Mouse (Mus musculus) liver, embryonic 16.5 days (tissue): ENCODE results near the gene Cntnap4. TPM values are rescaled to one million over a fixed set of nuclear protein-coding genes. Genes with fewer than 3 reads are reported as not detected.

Experiments
- ATAC-seq: fragments of 200-750 bp; cut with Nextera tagmentation; 2 replicates; pipeline ENCODE4 v1.8.0; 2017; ENCODE audit warnings: low read depth, mild to moderate bottlenecking, moderate number of reproducible peaks, moderate library complexity
- H3K27ac ChIP-seq: fragments of 300-500 bp; sonication (generic); 2 replicates; pipeline ENCODE4 v1.5.1; 2014; ENCODE audit warnings: mild to moderate bottlenecking, low read length
- H3K27me3 ChIP-seq: fragments of 300-500 bp; sonication (generic); 2 replicates; pipeline ENCODE4 v1.6.1; 2014; ENCODE audit warnings: low read depth, low read length, mixed read lengths; ENCODE audit not compliant: control insufficient read depth, insufficient read depth
- H3K36me3 ChIP-seq: fragments of 300-500 bp; sonication (generic); 2 replicates; pipeline ENCODE4 v1.6.1; 2014; ENCODE audit warnings: mild to moderate bottlenecking; ENCODE audit not compliant: control insufficient read depth, insufficient read depth
- H3K4me1 ChIP-seq: fragments of 300-500 bp; sonication (generic); 2 replicates; pipeline ENCODE4 v1.6.1; 2014; ENCODE audit warnings: low read depth, low read length, mixed read lengths; ENCODE audit not compliant: control insufficient read depth
- H3K4me2 ChIP-seq: fragments of 300-500 bp; sonication (generic); 2 replicates; pipeline ENCODE4 v1.6.1; 2014; ENCODE audit warnings: low read depth, low read length, mixed read lengths
- H3K4me3 ChIP-seq: fragments of 300-500 bp; sonication (generic); 2 replicates; pipeline ENCODE4 v1.5.1; 2014; ENCODE audit warnings: low read depth, mild to moderate bottlenecking, low read length
- H3K9ac ChIP-seq: fragments of 300-500 bp; sonication (generic); 2 replicates; pipeline ENCODE4 v1.6.1; 2014; ENCODE audit warnings: low read depth, low read length
- H3K9me3 ChIP-seq: fragments of 300-500 bp; sonication (generic); replicated peaks from 2 replicates; pipeline ENCODE4 v1.6.1; 2016; ENCODE audit warnings: low read length; ENCODE audit not compliant: control insufficient read depth
- WGBS: fragments of 180-500 bp; shearing (Covaris S2); extraction: QIAGEN DNeasy Blood & Tissue Kit; methylation state at CpG from one replicate; pipeline ENCODE4 v1.1.7; 2014; ENCODE audit not compliant: insufficient replicate concordance; 5-methylcytosine and 5-hydroxymethylcytosine counted together
- polyA plus RNA-seq: library from polyadenylated mRNA; unstranded; fragments of >200 nt; fragmentation: Nextera tagmentation; extraction: Ambion mirVana; gene quantifications from 2 replicates; pipeline ENCODE4 v1.2.1, GENCODE M21; 2015

The Cntnap4 gene
- polyA plus RNA-seq, 1 experiment from 2014 or later: not detected

- ATAC-seq: no peak
Observed at GRCm38 (mm10) chr8:112922151-112922550, 352.3 kb downstream of the Cntnap4 start.

GRCm38 (mm10) chr8:112922789-112923188 lies 352.9 kb downstream of the Cntnap4 start:
- no peak overlapping the region for H3K27ac ChIP-seq
- no peak for ATAC-seq
- H3K4me3 ChIP-seq: no peak overlapping the region
- H3K4me1 ChIP-seq: no peaks in the 10 kb centered on the region
- whole genome bisulfite sequencing: 66% methylated on average over 5 of the region's 5 CpGs
- H3K9ac ChIP-seq: no peak overlapping the region
- no peak overlapping the region for H3K4me2 ChIP-seq
- no peaks in the 10 kb centered on the region for H3K27me3 ChIP-seq
- no peaks in the 10 kb centered on the region for H3K9me3 ChIP-seq
- H3K36me3 ChIP-seq: no peaks in the 10 kb centered on the region

More at GRCm38 (mm10) chr8:112922151-112922550, 352.3 kb downstream of the Cntnap4 start:
- Histone ChIP-seq H3K9me3 (no peaks in the 10 kb centered on the region), H3K4me3 (no peak overlapping the region), H3K27me3 (no peaks in the 10 kb centered on the region), H3K4me1 (no peaks in the 10 kb centered on the region), H3K9ac (no peak overlapping the region), H3K36me3 (no peaks in the 10 kb centered on the region), H3K27ac (no peak overlapping the region), H3K4me2 (no peak overlapping the region)
